Mouse (Mus musculus) MEL (cell line): ENCODE results near the gene Adap2.

ENCODE experiments used
- CTCF ChIP-seq, 3 experiments: IDR thresholded peaks in 2 of 3; conservative IDR thresholded peaks in 1 of 3; 2 replicates each; pipeline ENCODE4 v1.5.1; 2011 to 2012; ENCODE audit warnings: low read length in 3 of 3, low read depth in 2 of 3, mild to moderate bottlenecking in 2 of 3, improper control_type of control experiment in 1 of 3, inconsistent platforms in 1 of 3, mixed read lengths in 1 of 3, moderate library complexity in 1 of 3; ENCODE audit not compliant: control insufficient read depth in 1 of 3, insufficient read depth in 1 of 3, poor library complexity in 1 of 3, severe bottlenecking in 1 of 3
- HCFC1 ChIP-seq: IDR thresholded peaks from 2 replicates; pipeline ENCODE4 v1.6.1; 2012; ENCODE audit warnings: low read depth, mild to moderate bottlenecking, inconsistent platforms, low read length, improper control_type of control experiment, moderate library complexity
- MYC ChIP-seq: IDR thresholded peaks from 2 replicates; pipeline ENCODE4 v1.6.1; 2011; ENCODE audit warnings: low read depth, mild to moderate bottlenecking, low read length, improper control_type of control experiment, moderate library complexity
- NELFE ChIP-seq: IDR thresholded peaks from 2 replicates; pipeline ENCODE4 v1.6.1; 2011; ENCODE audit warnings: low read depth, low read length, improper control_type of control experiment
- POLR2A ChIP-seq, 2 experiments: IDR thresholded peaks; 2 replicates each; pipeline ENCODE4 v1.6.1; 2011 to 2012; ENCODE audit warnings: low read length in 2 of 2, mild to moderate bottlenecking in 2 of 2, control low read depth in 1 of 2, improper control_type of control experiment in 1 of 2, low read depth in 1 of 2, moderate library complexity in 1 of 2; ENCODE audit not compliant: control insufficient read depth in 1 of 2, insufficient read depth in 1 of 2, poor library complexity in 1 of 2
- SIN3A ChIP-seq: IDR thresholded peaks from 2 replicates; pipeline ENCODE4 v1.6.1; 2012; ENCODE audit warnings: low read length, improper control_type of control experiment, inconsistent platforms
- SMC3 ChIP-seq: IDR thresholded peaks from 2 replicates; pipeline ENCODE4 v1.6.1; 2011; ENCODE audit warnings: low read depth, low read length, improper control_type of control experiment

DNA sequence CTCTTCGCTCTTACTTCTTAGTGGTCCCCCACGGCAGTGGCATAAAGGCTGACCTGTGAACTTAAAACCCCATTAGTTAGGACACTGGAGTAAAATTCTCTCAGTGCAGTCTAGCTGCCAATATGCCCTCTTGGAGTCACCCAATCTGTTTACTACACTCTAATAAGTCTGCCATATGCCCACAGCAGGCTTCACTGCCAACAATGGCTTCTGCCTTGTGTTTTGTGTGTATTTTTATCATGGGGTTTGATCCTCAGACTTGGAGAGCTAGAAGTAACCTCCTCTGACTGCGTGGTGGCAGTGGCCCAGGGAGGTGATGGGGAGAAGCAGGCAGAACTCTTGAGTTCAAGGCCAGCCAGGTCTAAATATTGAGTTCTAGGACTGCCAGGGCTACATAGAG lies 50.1 kb downstream of the Adap2 start:
- no peak for TF ChIP-seq HCFC1
- TF ChIP-seq POLR2A (IDR thresholded peaks at IDR 0.05; ENCODE audit: control insufficient read depth in 1 of 2, insufficient read depth in 1 of 2, low read depth in 1 of 2, low read length in 2 of 2, poor library complexity in 1 of 2): no peak
- TF ChIP-seq MYC: no peak
- TF ChIP-seq NELFE: no peak
- no peak for TF ChIP-seq CTCF (IDR thresholded peaks at IDR 0.05 in 2 of 3, conservative IDR thresholded peaks at IDR 0.05 in 1 of 3; ENCODE audit: control insufficient read depth in 1 of 3, insufficient read depth in 1 of 3, low read depth in 2 of 3, low read length in 3 of 3, poor library complexity in 1 of 3, severe bottlenecking in 1 of 3)
- no peak for TF ChIP-seq SMC3
- TF ChIP-seq SIN3A: no peak
